Mouse (Mus musculus) megakaryocyte, embryonic 14.5 days (primary cell): ENCODE measurements around the gene Olfr544.

Source experiments
- FLI1 ChIP-seq: IDR thresholded peaks from 2 replicates; pipeline ENCODE4 v1.6.1; 2012; ENCODE audit warnings: low read length, inconsistent platforms, mixed read lengths
- GATA1 ChIP-seq: IDR thresholded peaks from 3 replicates; pipeline ENCODE4 v1.6.1; 2012; ENCODE audit warnings: mixed read lengths, low read length, inconsistent platforms, borderline replicate concordance

DNA sequence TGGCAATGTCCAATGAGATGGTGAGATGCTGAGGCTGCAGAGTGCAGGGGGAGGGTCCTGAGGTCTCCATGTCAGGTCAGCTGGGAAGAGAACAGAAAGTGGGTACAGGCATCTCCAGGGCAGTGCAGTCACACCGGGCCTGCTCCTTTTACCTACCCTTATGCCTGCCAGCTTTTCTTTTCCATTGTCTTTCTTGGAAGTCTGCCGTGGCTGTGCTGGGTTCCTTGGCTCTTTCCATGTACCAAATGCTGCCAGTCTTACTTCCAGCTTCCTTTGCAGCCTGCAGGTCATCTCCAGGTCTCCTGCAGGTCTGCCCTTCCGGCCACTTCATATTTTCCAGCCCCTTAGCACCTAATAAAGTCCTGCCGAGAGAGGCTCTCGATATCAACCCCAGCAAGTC lies 13.9 kb upstream of the Olfr544 start:
- TF ChIP-seq GATA1, result no peak
- no peak for TF ChIP-seq FLI1
